Mouse (Mus musculus) gastrocnemius, adult 18-20 months (tissue): ENCODE measurements around the gene Efhd2. TPM values are rescaled to one million over a fixed set of nuclear protein-coding genes. Genes with fewer than 3 reads are reported as not detected.

Source experiments
- DNase-seq: peaks from one replicate; pipeline ENCODE4 v3.0.0; 2021; ENCODE audit warnings: low spot score
- long read RNA-seq, 2 experiments: library from polyadenylated mRNA; stranded (forward); transcript quantifications; one replicate each; pipeline ENCODE4 v2.0.0; 2021
- total RNA-seq, 2 experiments: library from RNA; stranded (reverse); gene quantifications; 2 replicates each; pipeline ENCODE4 v1.2.3; 2021

Efhd2 gene
- total RNA-seq = 1 to 10 TPM; 2.8 to 4.7 TPM
- long read RNA-seq, experiment 1, transcript Efhd2-201 (4 exons, 2,381 nt) = major isoform, 11 of 13 reads
- long read RNA-seq, experiment 1, partial matches to known transcripts = 0 of 13 reads
- long read RNA-seq, experiment 1, other reads (novel, unspliced or antisense) = 2 of 13 reads
- long read RNA-seq, experiment 2, transcript Efhd2-201 (4 exons, 2,381 nt) = major isoform, 10 of 11 reads
- long read RNA-seq, experiment 2, partial matches to known transcripts = 0 of 11 reads
- long read RNA-seq, experiment 2, other reads (novel, unspliced or antisense) = 1 of 11 reads

GRCm38 (mm10) chr4:141874601-141875460 lies at the start of gene Efhd2:
Gene Efhd2, minus strand, starts transcription at chr4:141874920.
- DNase-seq = peak; percentile 70

GRCm38 (mm10) chr4:141923961-141924360 lies 49.2 kb upstream of the Efhd2 start:
- no peak for DNase-seq

- no peak for DNase-seq
Measured at GRCm38 (mm10) chr4:141920391-141920790, 45.7 kb upstream of the Efhd2 start.

GRCm38 (mm10) chr4:141917735-141918419 lies 43.2 kb upstream of the Efhd2 start:
- DNase-seq = no peak

GRCm38 (mm10) chr4:141914040-141914439 lies 39.3 kb upstream of the Efhd2 start:
- no peak for DNase-seq

GRCm38 (mm10) chr4:141913201-141913993 lies 38.7 kb upstream of the Efhd2 start:
- DNase-seq = peak; percentile 10

- no peak for DNase-seq
Measured at GRCm38 (mm10) chr4:141904710-141905109, 30.0 kb upstream of the Efhd2 start.

GRCm38 (mm10) chr4:141902479-141902858 lies 27.7 kb upstream of the Efhd2 start:
- no peak for DNase-seq

- DNase-seq = no peak
Measured at GRCm38 (mm10) chr4:141901711-141902478, 27.2 kb upstream of the Efhd2 start.

GRCm38 (mm10) chr4:141900421-141900820 lies 25.7 kb upstream of the Efhd2 start:
- no peak for DNase-seq

GRCm38 (mm10) chr4:141899936-141900335 lies 25.2 kb upstream of the Efhd2 start:
- DNase-seq = no peak

- DNase-seq = no peak
Measured at GRCm38 (mm10) chr4:141898905-141899304, 24.2 kb upstream of the Efhd2 start.

GRCm38 (mm10) chr4:141897838-141898237 lies 23.1 kb upstream of the Efhd2 start:
- no peak for DNase-seq

GRCm38 (mm10) chr4:141897225-141897624 lies 22.5 kb upstream of the Efhd2 start:
- no peak for DNase-seq

GRCm38 (mm10) chr4:141895772-141896171 lies 21.1 kb upstream of the Efhd2 start:
- DNase-seq = no peak

- DNase-seq = no peak
Measured at GRCm38 (mm10) chr4:141893157-141893784, 18.6 kb upstream of the Efhd2 start.

GRCm38 (mm10) chr4:141886385-141886968 lies 11.8 kb upstream of the Efhd2 start:
- no peak for DNase-seq

- DNase-seq = no peak
Measured at GRCm38 (mm10) chr4:141885451-141885850, 10.7 kb upstream of the Efhd2 start.

- no peak for DNase-seq
Measured at GRCm38 (mm10) chr4:141882858-141883257, 8.1 kb upstream of the Efhd2 start.

GRCm38 (mm10) chr4:141881950-141882349 lies 7.2 kb upstream of the Efhd2 start:
- no peak for DNase-seq
